11 mouse cellular contexts compared by ENCODE assay signal in genomic region chr7:64576519-64576951, GRCm38 (mm10).
DNase-seq lines count a peak whose midpoint lies in the region; ATAC-seq and TF ChIP-seq lines count a peak whose summit lies in the region.
"Had no signal": no experiment of that assay in that cellular context is flagged by ENCODE, and none has a peak within 500 bp of the region (broad histone marks: within the 10 kb centered on the region; RNA-seq: fewer than 3 reads in every experiment).

No protein-coding gene starts in this region.

- no peak overlapping the region for H3K27ac ChIP-seq in kidney, embryonic 14.5 days (ENCODE audit: low read depth, low read length)
- 0 out of 2 replicates have a peak overlapping the region, but pooled peaks have one; percentile 33 for H3K27ac ChIP-seq in embryonic facial prominence, embryonic 14.5 days (replicated peaks; ENCODE audit: low read depth, low read length)
- H3K27ac ChIP-seq: hindbrain, embryonic 15.5 days had no signal

- 21% methylated on average over 1 of the region's 1 CpGs for WGBS in kidney, embryonic 14.5 days
- WGBS in embryonic facial prominence, embryonic 14.5 days, result 18% methylated on average over 1 of the region's 1 CpGs

- peak; percentile 37 for ATAC-seq in kidney, embryonic 14.5 days (ENCODE audit: low FRiP score, low TSS enrichment)
- ATAC-seq in Patski, result peak; percentile 55
- ATAC-seq in embryonic facial prominence, embryonic 14.5 days (ENCODE audit: low read depth), result no peak

- POLR2A ChIA-PET in Patski (lab: Charles Lee), result no interaction called here

- TF ChIP-seq CTCF in Patski (IDR thresholded peaks at IDR 0.05), result no peak

- CTCF ChIA-PET in Patski (lab: Charles Lee), result no interaction called here

- H3K27me3 ChIP-seq in kidney, embryonic 14.5 days (ENCODE audit: control insufficient read depth, insufficient read depth, low read length), result no peaks in the 10 kb centered on the region
- H3K27me3 ChIP-seq in Patski, result no peaks in the 10 kb centered on the region
- no peaks in the 10 kb centered on the region for H3K27me3 ChIP-seq in embryonic facial prominence, embryonic 14.5 days (replicated peaks; ENCODE audit: control insufficient read depth, insufficient read depth, low read length)
- H3K27me3 ChIP-seq: heart, embryonic 12.5 days; hindbrain, embryonic 15.5 days had no signal

- H3K4me2 ChIP-seq in kidney, embryonic 14.5 days (replicated peaks; ENCODE audit: low read depth, low read length), result no peak overlapping the region
- no peak overlapping the region for H3K4me2 ChIP-seq in embryonic facial prominence, embryonic 14.5 days (ENCODE audit: low read depth, low read length)
- H3K4me2 ChIP-seq: heart, embryonic 12.5 days; hindbrain, embryonic 15.5 days had no signal

- H3K9me3 ChIP-seq in kidney, embryonic 14.5 days (ENCODE audit: control insufficient read depth, low read length), result no peaks in the 10 kb centered on the region
- no peaks in the 10 kb centered on the region for H3K9me3 ChIP-seq in embryonic facial prominence, embryonic 14.5 days (ENCODE audit: control insufficient read depth, low read length)
- H3K9me3 ChIP-seq: heart, embryonic 12.5 days; hindbrain, embryonic 15.5 days had no signal

- no peak overlapping the region for H3K4me3 ChIP-seq in kidney, embryonic 14.5 days (ENCODE audit: low read length)
- H3K4me3 ChIP-seq in embryonic facial prominence, embryonic 14.5 days (ENCODE audit: low read depth, low read length), result no peak overlapping the region
- H3K4me3 ChIP-seq: heart, embryonic 12.5 days; hindbrain, embryonic 15.5 days had no signal

- no peaks in the 10 kb centered on the region for H3K36me3 ChIP-seq in kidney, embryonic 14.5 days (ENCODE audit: control insufficient read depth, insufficient read depth, low read length)
- no peaks in the 10 kb centered on the region for H3K36me3 ChIP-seq in embryonic facial prominence, embryonic 14.5 days (ENCODE audit: control insufficient read depth, insufficient read depth, low read length)
- H3K36me3 ChIP-seq: heart, embryonic 12.5 days; hindbrain, embryonic 15.5 days had no signal

- H3K4me1 ChIP-seq in kidney, embryonic 14.5 days (ENCODE audit: control insufficient read depth, insufficient read depth, low read length), result no peaks in the 10 kb centered on the region
- H3K4me1 ChIP-seq in embryonic facial prominence, embryonic 14.5 days (ENCODE audit: control insufficient read depth, insufficient read depth, low read length), result no peaks in the 10 kb centered on the region
- H3K4me1 ChIP-seq: heart, embryonic 12.5 days had no signal

- no peak for DNase-seq in kidney, adult 18-20 months
- DNase-seq in Patski (ENCODE audit: low read depth, low spot score), result no peak
- DNase-seq in embryonic facial prominence, embryonic 14.5 days (ENCODE audit: low spot score), result peak; percentile 62
- DNase-seq in lung, postnatal 14 days, result peak; percentile 42
- no peak for DNase-seq in ovary, postnatal 36 days (ENCODE audit: low spot score)
- DNase-seq in thymus, postnatal 0 days (ENCODE audit: low spot score), result no peak
- DNase-seq: liver; thymus, postnatal 4 days had no signal

- H3K9ac ChIP-seq in kidney, embryonic 14.5 days (ENCODE audit: low read depth, low read length), result no peak overlapping the region
- H3K9ac ChIP-seq in embryonic facial prominence, embryonic 14.5 days (ENCODE audit: low read depth, low read length), result no peak overlapping the region
- H3K9ac ChIP-seq: heart, embryonic 12.5 days; hindbrain, embryonic 15.5 days had no signal

- in situ Hi-C loops in Patski (cut with MboI; ENCODE audit: low pct_unique_long_range_greater_than_20kb), result no loop called here

Comparison
In these comparisons a context has a peak if more than half of its experiments do, and no peak if none do; other contexts are left out.
1. DNase-seq: peak in embryonic facial prominence, embryonic 14.5 days (single experiment) and lung, postnatal 14 days (single experiment); none in kidney, adult 18-20 months (single experiment), Patski (single experiment), ovary, postnatal 36 days (single experiment) and thymus, postnatal 0 days (single experiment).